Mouse (Mus musculus) E14TG2a.4 (cell line): ENCODE results near the gene Shisa9.

ENCODE experiments used
- H3K27me3 ChIP-seq: 2 replicates; pipeline ENCODE4 v1.6.1; 2014; ENCODE audit warnings: low read length, control low read depth; ENCODE audit not compliant: insufficient read depth
- H3K36me3 ChIP-seq: 2 replicates; pipeline ENCODE4 v1.6.1; 2014; ENCODE audit warnings: low read length, control low read depth; ENCODE audit not compliant: insufficient read depth
- H3K4me1 ChIP-seq: replicated peaks from 2 replicates; pipeline ENCODE4 v1.6.1; 2014; ENCODE audit warnings: low read depth, low read length, control low read depth
- H3K4me3 ChIP-seq: replicated peaks from 2 replicates; pipeline ENCODE4 v1.5.1; 2014; ENCODE audit warnings: mild to moderate bottlenecking, low read length
- H3K9me3 ChIP-seq: 2 replicates; pipeline ENCODE4 v1.6.1; 2014; ENCODE audit warnings: low read length, control low read depth
- CTCF ChIP-seq: conservative IDR thresholded peaks from 2 replicates; pipeline ENCODE4 v1.5.1; 2014; ENCODE audit warnings: low read length
- NANOG ChIP-seq: IDR thresholded peaks from 2 replicates; pipeline ENCODE4 v1.6.1; 2014; ENCODE audit warnings: borderline replicate concordance, low read length, mixed read lengths
- POU5F1 ChIP-seq: IDR thresholded peaks from 2 replicates; pipeline ENCODE4 v1.6.1; 2014; ENCODE audit warnings: low read length, borderline replicate concordance

Shisa9 gene

GRCm38 (mm10) chr16:12315627-12316026 lies 331.7 kb downstream of the Shisa9 start:
- Histone ChIP-seq H3K9me3 (no peaks in the 10 kb centered on the region), H3K4me1 (no peaks in the 10 kb centered on the region), H3K27me3 (no peaks in the 10 kb centered on the region), H3K4me3 (no peak overlapping the region), H3K36me3 (no peaks in the 10 kb centered on the region)
- no peak for TF ChIP-seq NANOG
- no peak for TF ChIP-seq CTCF
- no peak for TF ChIP-seq POU5F1
